Mouse (Mus musculus) liver, postnatal 0 days (tissue): ENCODE results near the gene Fmod.

ENCODE experiments used
- CTCF ChIP-seq: sonication (generic); IDR thresholded peaks from 2 replicates; pipeline ENCODE4 v1.5.1; 2016; ENCODE audit warnings: antibody characterized with exemption, low read depth
- EP300 ChIP-seq: IDR thresholded peaks from 2 replicates; pipeline ENCODE4 v1.6.1; 2016; ENCODE audit warnings: antibody characterized with exemption, low read depth, mild to moderate bottlenecking

DNA sequence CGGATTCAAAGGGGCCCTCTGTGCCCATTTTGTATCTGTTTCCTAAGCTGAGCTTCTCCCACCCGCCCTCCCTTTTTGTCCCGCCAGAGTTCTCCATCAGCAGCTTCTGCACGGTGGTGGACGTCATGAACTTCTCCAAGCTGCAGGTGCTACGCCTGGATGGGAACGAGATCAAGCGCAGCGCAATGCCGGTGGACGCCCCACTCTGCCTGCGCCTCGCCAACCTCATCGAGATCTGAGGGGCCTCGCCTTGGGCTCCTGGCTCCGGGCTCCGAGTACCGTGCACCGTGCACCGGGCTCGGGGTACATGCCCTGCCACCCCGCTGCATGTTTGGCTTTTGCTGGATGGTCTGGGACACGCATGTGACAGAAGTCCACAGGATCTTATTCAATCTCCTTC is 9.3 kb downstream of the Fmod start:
- TF ChIP-seq CTCF (no peak), EP300 (no peak)
